Mouse (Mus musculus): ENCODE data around the gene Scrn2.
A peak's percentile ranks its signal among the peaks of the same experiment; 100 is the strongest.

Scrn2 gene

GRCm38 (mm10) chr11:97050216-97050943 is 20.6 kb downstream of the Scrn2 start, which contains the start of gene Osbpl7:
TSS of gene Osbpl7 (plus strand) at chr11:97050628.
- peak; percentile 62 to 66 for DNase-seq (ENCODE audit: low spot score in 2 of 2)

GRCm38 (mm10) chr11:97050944-97051586 is 21.3 kb downstream of the Scrn2 start:
- no peak for DNase-seq (ENCODE audit: low spot score in 2 of 2)

GRCm38 (mm10) chr11:97052219-97052646 is 22.5 kb downstream of the Scrn2 start:
- no peak for DNase-seq (ENCODE audit: low spot score in 2 of 2)

- DNase-seq (ENCODE audit: low spot score in 2 of 2): no peak
These were observed 33.7 kb downstream of the Scrn2 start for GRCm38 (mm10) chr11:97063274-97063920.

GRCm38 (mm10) chr11:97063921-97064295 is 34.2 kb downstream of the Scrn2 start:
- DNase-seq (ENCODE audit: low spot score in 2 of 2): no peak

GRCm38 (mm10) chr11:97065538-97066295 is 36.0 kb downstream of the Scrn2 start:
- DNase-seq (ENCODE audit: low spot score in 2 of 2): no peak

GRCm38 (mm10) chr11:97066656-97067360 is 37.1 kb downstream of the Scrn2 start:
- no peak for DNase-seq (ENCODE audit: low spot score in 2 of 2)

- no peak for DNase-seq (ENCODE audit: low spot score in 2 of 2)
These were observed 39.6 kb downstream of the Scrn2 start for GRCm38 (mm10) chr11:97069333-97069732.

GRCm38 (mm10) chr11:97069770-97070169 is 40.0 kb downstream of the Scrn2 start:
- no peak for DNase-seq (ENCODE audit: low spot score in 2 of 2)

GRCm38 (mm10) chr11:97071129-97071528 is 41.4 kb downstream of the Scrn2 start:
- DNase-seq (ENCODE audit: low spot score in 2 of 2): no peak

GRCm38 (mm10) chr11:97072533-97072932 is 42.8 kb downstream of the Scrn2 start:
- peak in 1 of 2 experiments; percentile 36 for DNase-seq (ENCODE audit: low spot score in 2 of 2)

- DNase-seq (ENCODE audit: low spot score in 2 of 2): no peak
These were observed 44.5 kb downstream of the Scrn2 start for GRCm38 (mm10) chr11:97074235-97074634.

- no peak for DNase-seq (ENCODE audit: low spot score in 2 of 2)
These were observed 49.0 kb downstream of the Scrn2 start for GRCm38 (mm10) chr11:97078751-97079150.

GRCm38 (mm10) chr11:97080291-97080690 is 50.6 kb downstream of the Scrn2 start:
- no peak for DNase-seq (ENCODE audit: low spot score in 2 of 2)

- DNase-seq (ENCODE audit: low spot score in 2 of 2): peak; percentile 21 to 37
These were observed 53.2 kb downstream of the Scrn2 start for GRCm38 (mm10) chr11:97082977-97083376.
